Mouse (Mus musculus) left cerebral cortex, adult 11 months (tissue): ENCODE measurements around the gene Vmn2r14.
"Not testable (repeated sequence)": the region's sequence is repeated elsewhere in the genome, so short reads cannot be mapped to it uniquely, and the experiment has no call there.

Experiments
- DNase-seq: peaks from one replicate; pipeline ENCODE4 v3.0.0; 2022; ENCODE audit warnings: low spot score

Gene Vmn2r14

GRCm38 (mm10) chr5:109224608-109225007 lies at the start of gene Vmn2r14:
Gene Vmn2r14 (minus strand): TSS chr5:109224708.
- no peak for DNase-seq

- not testable (repeated sequence) for DNase-seq
These were observed 32.4 kb downstream of the Vmn2r14 start, which contains the start of gene Vmn2r13 for GRCm38 (mm10) chr5:109192099-109192498. Gene Vmn2r13 (minus strand): TSS chr5:109192199.

GRCm38 (mm10) chr5:109166851-109167250 lies 57.7 kb downstream of the Vmn2r14 start:
- DNase-seq: not testable (repeated sequence)
